Mouse (Mus musculus): ENCODE measurements around the gene Slc35b2. TPM values are rescaled to one million over a fixed set of nuclear protein-coding genes. Genes with fewer than 3 reads are reported as not detected.

Gene Slc35b2
- polyA plus RNA-seq, 1 experiment = 83.1 TPM

- TF ChIP-seq CTCF (IDR thresholded peaks at IDR 0.05; ENCODE audit: low read depth, low read length) (no peak), POLR2A (IDR thresholded peaks at IDR 0.05; ENCODE audit: borderline replicate concordance, low read depth, low read length) (no peak)
- Histone ChIP-seq H3K27ac (ENCODE audit: insufficient read depth, low read depth, low read length) (no peak overlapping the region), H3K4me1 (ENCODE audit: control insufficient read depth, insufficient read depth, low read length) (peaks cover 14% of the 10 kb centered on the region), H3K4me3 (ENCODE audit: insufficient read depth, low read length) (no peak overlapping the region)
Observed at GRCm38 (mm10) chr17:45551249-45551796, 12.4 kb upstream of the Slc35b2 start.

GRCm38 (mm10) chr17:45551816-45552451 lies 11.7 kb upstream of the Slc35b2 start:
- peaks cover 17% of the 10 kb centered on the region for H3K4me1 ChIP-seq (ENCODE audit: control insufficient read depth, insufficient read depth, low read length)
- TF ChIP-seq POLR2A (IDR thresholded peaks at IDR 0.05; ENCODE audit: borderline replicate concordance, low read depth, low read length) (no peak), CTCF (IDR thresholded peaks at IDR 0.05; ENCODE audit: low read depth, low read length) (peak; percentile 66)
- no peak overlapping the region for H3K27ac ChIP-seq (ENCODE audit: insufficient read depth, low read depth, low read length)
- H3K4me3 ChIP-seq (ENCODE audit: insufficient read depth, low read length) = no peak overlapping the region

- Histone ChIP-seq H3K27ac (ENCODE audit: insufficient read depth, low read depth, low read length) (no peak overlapping the region), H3K4me3 (ENCODE audit: insufficient read depth, low read length) (no peak overlapping the region), H3K4me1 (ENCODE audit: control insufficient read depth, insufficient read depth, low read length) (peaks cover 23% of the 10 kb centered on the region)
- TF ChIP-seq POLR2A (IDR thresholded peaks at IDR 0.05; ENCODE audit: borderline replicate concordance, low read depth, low read length) (no peak), CTCF (IDR thresholded peaks at IDR 0.05; ENCODE audit: low read depth, low read length) (no peak)
Observed at GRCm38 (mm10) chr17:45553065-45553464, 10.6 kb upstream of the Slc35b2 start.

GRCm38 (mm10) chr17:45554420-45554819 lies 9.3 kb upstream of the Slc35b2 start:
- TF ChIP-seq POLR2A (IDR thresholded peaks at IDR 0.05; ENCODE audit: borderline replicate concordance, low read depth, low read length) = no peak
- no peak for TF ChIP-seq CTCF (IDR thresholded peaks at IDR 0.05; ENCODE audit: low read depth, low read length)
- Histone ChIP-seq H3K4me3 (ENCODE audit: insufficient read depth, low read length) (no peak overlapping the region), H3K27ac (ENCODE audit: insufficient read depth, low read depth, low read length) (no peak overlapping the region), H3K4me1 (ENCODE audit: control insufficient read depth, insufficient read depth, low read length) (peaks cover 28% of the 10 kb centered on the region)

- TF ChIP-seq CTCF (IDR thresholded peaks at IDR 0.05; ENCODE audit: low read depth, low read length) = no peak
- 0 out of 2 replicates have a peak, but pooled peaks have one; percentile 27 for TF ChIP-seq POLR2A (IDR thresholded peaks at IDR 0.05; ENCODE audit: borderline replicate concordance, low read depth, low read length)
- H3K27ac ChIP-seq (ENCODE audit: insufficient read depth, low read depth, low read length) = peak within 1 kb of the TSS; percentile 73
Observed at GRCm38 (mm10) chr17:45555452-45556106, 8.1 kb upstream of the Slc35b2 start, which contains the start of gene Nfkbie. Gene Nfkbie (plus strand): TSS chr17:45555703.

GRCm38 (mm10) chr17:45556107-45556489 lies 7.6 kb upstream of the Slc35b2 start:
- H3K27ac ChIP-seq (ENCODE audit: insufficient read depth, low read depth, low read length) = peak overlapping the region; percentile 73
- peaks cover 28% of the 10 kb centered on the region for H3K4me1 ChIP-seq (ENCODE audit: control insufficient read depth, insufficient read depth, low read length)
- no peak for TF ChIP-seq POLR2A (IDR thresholded peaks at IDR 0.05; ENCODE audit: borderline replicate concordance, low read depth, low read length)
- no peak; the same call in 1 of the 2 replicates for TF ChIP-seq CTCF (IDR thresholded peaks at IDR 0.05; ENCODE audit: low read depth, low read length)
- H3K4me3 ChIP-seq (ENCODE audit: insufficient read depth, low read length) = peak overlapping the region; percentile 90

More at GRCm38 (mm10) chr17:45555452-45556106, 8.1 kb upstream of the Slc35b2 start, which contains the start of gene Nfkbie:
- peaks cover 28% of the 10 kb centered on the region for H3K4me1 ChIP-seq (ENCODE audit: control insufficient read depth, insufficient read depth, low read length)
- peak within 1 kb of the TSS; percentile 90 for H3K4me3 ChIP-seq (ENCODE audit: insufficient read depth, low read length)

- peaks cover 28% of the 10 kb centered on the region for H3K4me1 ChIP-seq (ENCODE audit: control insufficient read depth, insufficient read depth, low read length)
- H3K27ac ChIP-seq (ENCODE audit: insufficient read depth, low read depth, low read length) = peak overlapping the region; percentile 73
- peak overlapping the region; percentile 90 for H3K4me3 ChIP-seq (ENCODE audit: insufficient read depth, low read length)
- TF ChIP-seq POLR2A (IDR thresholded peaks at IDR 0.05; ENCODE audit: borderline replicate concordance, low read depth, low read length) = no peak
- TF ChIP-seq CTCF (IDR thresholded peaks at IDR 0.05; ENCODE audit: low read depth, low read length) = no peak
Observed at GRCm38 (mm10) chr17:45556514-45557245, 7.0 kb upstream of the Slc35b2 start.

- peaks cover 28% of the 10 kb centered on the region for H3K4me1 ChIP-seq (ENCODE audit: control insufficient read depth, insufficient read depth, low read length)
- peak overlapping the region; percentile 90 for H3K4me3 ChIP-seq (ENCODE audit: insufficient read depth, low read length)
- TF ChIP-seq CTCF (IDR thresholded peaks at IDR 0.05; ENCODE audit: low read depth, low read length) (no peak), POLR2A (IDR thresholded peaks at IDR 0.05; ENCODE audit: borderline replicate concordance, low read depth, low read length) (no peak)
- H3K27ac ChIP-seq (ENCODE audit: insufficient read depth, low read depth, low read length) = peak overlapping the region; percentile 53
Observed at GRCm38 (mm10) chr17:45557246-45557824, 6.3 kb upstream of the Slc35b2 start.

Measured in bone marrow macrophage, adult 2 months (primary cell).